Mouse (Mus musculus) olfactory bulb, adult 2 months (tissue): ENCODE measurements at regions not wholly inside any gene's neighbourhood (a gene's known extent, or its start where the extent isn't known, plus 50 kb on each side); places are given as distances from the start of the nearest gene placed in this dataset.

Source experiments
- H3K27ac ChIP-seq: fragments of 200-500 bp; 2 replicates; pipeline ENCODE4 v1.5.1; 2012; ENCODE audit warnings: low read depth, low read length; ENCODE audit not compliant: insufficient read depth
- H3K4me1 ChIP-seq: fragments of 200-500 bp; 2 replicates; pipeline ENCODE4 v1.6.1; 2012; ENCODE audit warnings: low read length; ENCODE audit not compliant: control insufficient read depth, insufficient read depth
- H3K4me3 ChIP-seq: fragments of 200-500 bp; 2 replicates; pipeline ENCODE4 v1.5.1; 2012; ENCODE audit warnings: mild to moderate bottlenecking, low read depth, low read length, moderate library complexity; ENCODE audit not compliant: insufficient read depth
- CTCF ChIP-seq: fragments of 200-500 bp; IDR thresholded peaks from 2 replicates; pipeline ENCODE4 v1.5.1; 2012; ENCODE audit warnings: low read depth, mild to moderate bottlenecking, low read length, moderate library complexity; ENCODE audit not compliant: insufficient read depth
- POLR2A ChIP-seq: fragments of 200-500 bp; IDR thresholded peaks from 2 replicates; pipeline ENCODE4 v1.6.1; 2012; ENCODE audit warnings: mild to moderate bottlenecking, low read depth, low read length, moderate library complexity; ENCODE audit not compliant: insufficient read depth
- WGBS: fragments of 180-500 bp; shearing (Covaris S2); methylation state at CpG from one replicate; pipeline ENCODE4 v1.1.7; 2018; 5-methylcytosine and 5-hydroxymethylcytosine counted together

- TF ChIP-seq POLR2A = no peak
- TF ChIP-seq CTCF = no peak
- no peak overlapping the region for H3K27ac ChIP-seq
- H3K4me3 ChIP-seq = no peak overlapping the region
- no peaks in the 10 kb centered on the region for H3K4me1 ChIP-seq
- 96% methylated on average over 4 of the region's 4 CpGs for WGBS
These were observed 71.3 kb upstream of the Foxn3 start for GRCm38 (mm10) chr12:99634726-99635125.

DNA sequence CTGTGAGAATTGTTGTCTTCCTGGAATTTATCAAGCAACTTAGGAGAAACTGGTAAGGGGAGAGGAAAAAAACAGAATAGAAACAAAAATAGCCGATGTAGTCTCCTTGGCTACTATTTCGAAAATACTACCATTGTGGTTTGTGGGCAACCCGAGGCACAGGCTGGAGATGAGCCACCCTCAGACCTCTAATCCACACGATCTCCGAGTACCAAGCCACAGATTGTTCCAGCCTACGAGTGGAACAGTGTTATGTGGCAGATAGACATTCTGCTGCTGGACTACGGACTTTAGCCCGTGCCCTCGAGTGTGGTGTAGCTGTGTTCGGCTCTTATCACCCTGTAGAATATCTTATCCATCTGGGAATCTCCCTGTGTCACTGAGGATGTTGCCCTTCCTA, 70.3 kb upstream of the Foxn3 start:
- Histone ChIP-seq H3K27ac (no peak overlapping the region), H3K4me1 (no peaks in the 10 kb centered on the region), H3K4me3 (no peak overlapping the region)
- TF ChIP-seq POLR2A = no peak
- no peak for TF ChIP-seq CTCF
- 93% methylated on average over 10 of the region's 10 CpGs for WGBS

GRCm38 (mm10) chr12:99632988-99633387, 69.6 kb upstream of the Foxn3 start:
- 0 out of 2 replicates have a peak, but pooled peaks cover 2% of the 10 kb centered on the region for H3K4me1 ChIP-seq
- no peak overlapping the region for H3K27ac ChIP-seq
- TF ChIP-seq POLR2A (no peak), CTCF (no peak)
- no peak overlapping the region for H3K4me3 ChIP-seq
- 84% methylated on average over 6 of the region's 6 CpGs for WGBS

GRCm38 (mm10) chr12:99629606-99630005, 66.2 kb upstream of the Foxn3 start:
- H3K4me1 ChIP-seq = 0 out of 2 replicates have a peak, but pooled peaks cover 3% of the 10 kb centered on the region
- H3K4me3 ChIP-seq = no peak overlapping the region
- 97% methylated on average over 4 of the region's 4 CpGs for WGBS
- no peak overlapping the region for H3K27ac ChIP-seq
- TF ChIP-seq POLR2A = no peak

DNA sequence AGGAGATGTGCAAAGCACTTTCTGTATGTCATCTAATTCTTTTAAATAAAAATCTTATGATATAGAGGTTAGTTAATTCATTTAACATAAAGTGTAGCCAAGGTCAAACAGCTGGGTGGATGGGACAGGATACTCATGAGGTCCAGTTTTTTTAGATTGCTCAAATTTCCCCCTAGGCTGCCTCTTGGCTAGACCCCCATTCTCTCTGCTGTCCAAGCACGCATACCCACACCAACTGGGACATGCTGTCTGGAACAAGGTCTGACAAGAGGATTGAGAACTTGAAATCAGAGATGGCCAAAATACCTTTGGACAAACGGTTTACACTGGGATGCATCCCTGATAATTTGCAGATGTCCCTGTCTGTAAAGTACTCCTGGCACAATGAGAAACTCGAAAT, 65.0 kb upstream of the Foxn3 start:
- WGBS = 63% methylated on average over 3 of the region's 3 CpGs
- 0 out of 2 replicates have a peak, but pooled peaks cover 3% of the 10 kb centered on the region for H3K4me1 ChIP-seq
- H3K4me3 ChIP-seq = no peak overlapping the region
- no peak for TF ChIP-seq CTCF
- TF ChIP-seq POLR2A = no peak
- peak overlapping the region; percentile 54; the same call in 1 of the 2 replicates for H3K27ac ChIP-seq

GRCm38 (mm10) chr12:99627898-99628231, 64.5 kb upstream of the Foxn3 start:
- Histone ChIP-seq H3K4me3 (peak overlapping the region; percentile 87), H3K27ac (peak overlapping the region; percentile 96), H3K4me1 (0 out of 2 replicates have a peak, but pooled peaks cover 3% of the 10 kb centered on the region)
- under 1% methylated on average over 30 of the region's 30 CpGs for WGBS
- TF ChIP-seq CTCF = no peak
- TF ChIP-seq POLR2A = peak; percentile 24

DNA sequence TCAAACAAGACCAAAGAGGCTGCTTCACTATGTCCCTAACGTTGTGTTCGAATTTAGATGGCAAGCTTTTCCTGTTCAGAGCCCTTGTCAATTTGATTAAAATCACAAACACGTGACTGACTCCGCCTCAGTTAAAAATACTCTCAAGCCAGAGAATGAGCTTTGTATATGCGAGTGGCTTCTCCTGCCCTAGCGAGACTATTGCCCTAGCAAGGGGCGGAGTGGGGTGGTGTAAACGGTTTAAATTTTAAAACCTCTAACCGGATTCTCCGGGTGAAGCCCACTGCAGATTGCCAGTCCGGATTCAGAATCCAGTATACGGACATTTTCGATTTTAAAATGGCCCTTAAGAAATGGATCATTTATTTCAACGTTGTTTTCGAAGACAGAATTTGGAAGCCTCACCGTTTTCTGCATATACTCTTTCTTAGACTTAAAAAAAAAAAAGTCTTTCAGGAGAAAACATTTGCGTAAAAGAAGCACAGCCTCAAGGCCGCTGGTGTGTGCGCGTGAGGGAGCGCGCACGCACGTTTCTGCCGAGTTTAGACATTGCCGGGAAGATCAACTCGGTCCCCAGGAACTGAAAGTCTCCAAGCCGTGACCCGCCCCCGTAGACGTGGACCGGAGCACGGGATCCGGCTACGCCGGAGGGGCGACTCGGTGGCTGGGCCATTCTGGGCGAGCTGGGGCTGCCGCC, 64.0 kb upstream of the Foxn3 start:
- TF ChIP-seq POLR2A = peak; percentile 63; the same call in 1 of the 2 replicates
- no peak for TF ChIP-seq CTCF
- under 1% methylated on average over 40 of the region's 40 CpGs for WGBS
- Histone ChIP-seq H3K27ac (peak overlapping the region; percentile 96), H3K4me1 (0 out of 2 replicates have a peak, but pooled peaks cover 3% of the 10 kb centered on the region), H3K4me3 (peak overlapping the region; percentile 87)

DNA sequence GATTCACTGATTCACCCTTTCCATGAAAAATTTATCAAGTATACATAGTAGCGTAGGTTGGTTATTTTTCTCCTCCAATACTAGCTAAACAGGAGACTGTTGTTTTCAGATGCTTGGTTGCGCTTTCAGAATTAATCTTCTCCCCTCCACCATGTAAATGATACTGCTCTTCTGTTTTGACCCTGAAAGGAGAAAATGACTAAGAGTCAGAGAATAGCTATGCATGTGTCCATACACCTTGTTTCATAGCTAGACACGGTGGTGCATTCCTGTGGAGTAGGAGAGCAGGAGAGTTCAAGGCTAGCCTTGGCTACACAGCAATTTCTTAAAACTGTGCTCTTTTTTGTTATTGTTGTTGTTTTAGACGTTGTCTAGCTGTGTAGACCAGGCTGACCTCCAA, 62.8 kb upstream of the Foxn3 start:
- TF ChIP-seq POLR2A (no peak), CTCF (no peak)
- H3K4me1 ChIP-seq = 0 out of 2 replicates have a peak, but pooled peaks cover 3% of the 10 kb centered on the region
- no peak overlapping the region for H3K4me3 ChIP-seq
- no peak overlapping the region for H3K27ac ChIP-seq
- 92% methylated on average over 4 of the region's 4 CpGs for WGBS

DNA sequence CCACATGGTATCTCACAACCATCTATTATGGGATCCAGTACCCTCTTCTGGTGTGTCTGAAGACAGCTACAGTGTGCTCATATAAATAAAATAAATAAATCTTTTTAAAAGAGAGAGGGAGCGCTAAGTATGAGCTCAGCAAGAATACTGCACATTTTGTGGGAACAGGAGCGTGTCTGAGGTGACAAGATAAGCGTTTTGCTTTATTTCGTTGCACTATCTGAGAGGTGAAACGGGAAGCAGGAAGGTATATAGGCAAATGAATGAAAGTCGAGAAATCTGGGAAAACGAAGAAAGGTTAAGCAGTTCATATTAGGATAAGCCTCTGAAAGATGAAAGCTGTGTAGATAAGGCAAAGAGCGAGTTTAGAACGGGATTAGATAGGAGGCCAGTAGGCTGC, 61.7 kb upstream of the Foxn3 start:
- H3K27ac ChIP-seq = no peak overlapping the region
- 94% methylated on average over 9 of the region's 9 CpGs for WGBS
- H3K4me1 ChIP-seq = 0 out of 2 replicates have a peak, but pooled peaks cover 3% of the 10 kb centered on the region
- no peak overlapping the region for H3K4me3 ChIP-seq
- TF ChIP-seq POLR2A = no peak
- no peak for TF ChIP-seq CTCF
